Mouse (Mus musculus): Measurements from ENCODE around the gene Nceh1.

DNA sequence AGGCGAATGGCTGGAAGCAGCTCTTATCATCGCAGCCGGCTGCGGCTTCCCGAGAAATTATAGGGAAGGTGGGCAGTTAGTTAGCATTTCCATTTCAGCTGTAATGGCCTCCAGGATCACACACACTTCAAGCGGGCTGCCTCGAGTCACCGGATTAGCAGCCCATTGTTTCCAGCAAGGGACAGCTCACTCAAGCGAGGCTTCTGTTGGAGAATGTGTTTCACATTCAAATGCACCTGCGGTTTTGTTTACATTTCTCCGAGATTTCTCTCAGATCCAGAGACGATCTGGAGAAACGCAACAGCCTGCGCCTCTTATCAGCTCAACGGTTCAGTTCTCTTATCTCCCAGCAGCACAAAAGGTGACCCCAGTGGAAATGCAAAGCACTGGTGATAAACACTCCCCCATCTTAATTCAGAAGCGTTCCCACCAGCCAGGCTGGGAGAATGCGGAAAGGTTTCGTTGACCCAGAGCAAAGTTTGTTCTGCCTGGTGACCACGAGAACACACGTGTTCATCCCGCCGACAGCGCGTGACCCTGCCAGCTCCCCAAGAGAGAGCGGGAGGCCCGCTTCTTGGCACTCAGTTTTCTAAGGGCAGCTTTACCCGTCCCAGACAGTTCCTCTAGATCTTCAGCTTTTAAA, 100.4 kb downstream of the Nceh1 start:
- TF ChIP-seq POLR2A (IDR thresholded peaks at IDR 0.05; ENCODE audit: borderline replicate concordance, insufficient read depth, low read length) (no peak), CTCF (IDR thresholded peaks at IDR 0.05; ENCODE audit: borderline replicate concordance, insufficient read depth, low read depth, low read length) (no peak)

Measured in cerebellum, adult 2 months (tissue).